Mouse (Mus musculus) cerebellum, postnatal 10 days (tissue): ENCODE measurements at regions not wholly inside any gene's neighbourhood (a gene's known extent, or its start where the extent isn't known, plus 50 kb on each side); places are given as distances from the start of the nearest gene placed in this dataset.

ENCODE experiments used
- DNase-seq, 2 experiments: peaks; one replicate each; pipeline ENCODE4 v3.0.0; 2021; ENCODE audit warnings: mixed read lengths in 2 of 2

- peak in 1 of 2 experiments; percentile 42 for DNase-seq
These were observed 169.7 kb downstream of the Nrp2 start for GRCm38 (mm10) chr1:62872771-62873170.

GRCm38 (mm10) chr1:62875631-62876030, 172.5 kb downstream of the Nrp2 start:
- no peak for DNase-seq

GRCm38 (mm10) chr1:62876685-62877084, 173.6 kb downstream of the Nrp2 start:
- DNase-seq, result no peak

GRCm38 (mm10) chr1:62880882-62881291, 177.8 kb downstream of the Nrp2 start:
- no peak for DNase-seq

- no peak for DNase-seq
These were observed 178.4 kb downstream of the Nrp2 start for GRCm38 (mm10) chr1:62881477-62881876.

- DNase-seq, result no peak
These were observed 178.9 kb downstream of the Nrp2 start for GRCm38 (mm10) chr1:62882028-62882427.

- peak; percentile 30 to 49 for DNase-seq
These were observed 181.9 kb downstream of the Nrp2 start for GRCm38 (mm10) chr1:62884876-62885480.

GRCm38 (mm10) chr1:62887585-62888483, 184.7 kb downstream of the Nrp2 start:
- no peak for DNase-seq

- no peak for DNase-seq
These were observed 198.3 kb downstream of the Nrp2 start for GRCm38 (mm10) chr1:62901375-62901774.

GRCm38 (mm10) chr1:62901871-62902270, 198.8 kb downstream of the Nrp2 start:
- DNase-seq, result peak; percentile 77 to 83

GRCm38 (mm10) chr1:62902931-62903453, 199.9 kb downstream of the Nrp2 start:
- DNase-seq, result no peak

- no peak for DNase-seq
These were observed 202.7 kb downstream of the Nrp2 start for GRCm38 (mm10) chr1:62905739-62906138.

GRCm38 (mm10) chr1:62907243-62907642, 204.2 kb downstream of the Nrp2 start:
- no peak for DNase-seq
